Mouse (Mus musculus) liver, embryonic 14.5 days (tissue): ENCODE measurements around the gene Keap1.

ENCODE experiments used
- CTCF ChIP-seq: IDR thresholded peaks from 2 replicates; pipeline ENCODE4 v1.5.1; 2016; ENCODE audit warnings: antibody characterized with exemption, low read depth, control low read depth
- EP300 ChIP-seq: IDR thresholded peaks from 2 replicates; pipeline ENCODE4 v1.6.1; 2016; ENCODE audit warnings: antibody characterized with exemption, low read depth

DNA sequence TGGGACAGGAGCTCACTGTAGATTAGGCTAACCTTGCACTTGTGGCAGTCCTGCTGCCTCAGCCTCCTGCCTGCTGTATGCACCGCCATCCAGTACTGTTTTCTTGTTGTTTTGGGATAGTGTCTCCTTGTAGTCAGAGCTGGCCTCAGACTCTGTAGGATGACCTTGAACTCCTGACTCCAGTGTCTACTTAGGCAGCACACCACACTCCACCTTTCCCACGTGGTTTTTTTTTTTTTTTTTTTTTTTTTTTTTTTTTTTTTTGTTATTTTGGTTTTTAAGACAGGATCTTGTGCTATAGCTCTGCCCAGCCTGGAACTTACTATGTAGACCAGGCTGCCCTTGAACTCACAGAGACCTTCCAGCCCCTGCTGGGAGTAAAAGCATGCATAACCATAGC lies 30.5 kb downstream of the Keap1 start:
- TF ChIP-seq CTCF (no peak), EP300 (no peak)
